Mouse (Mus musculus): ENCODE data around the gene Ostc. TPM values are rescaled to one million over a fixed set of nuclear protein-coding genes. Genes with fewer than 3 reads are reported as not detected.

The Ostc gene
- polyA plus RNA-seq, 1 experiment from 2014 or later, result 345 TPM

- peaks cover 24% of the 10 kb centered on the region for H3K4me1 ChIP-seq
- no peak overlapping the region for H3K4me3 ChIP-seq
- H3K27me3 ChIP-seq (ENCODE audit: low read depth, poor library complexity, severe bottlenecking), result no peaks in the 10 kb centered on the region
- DNase-seq (ENCODE audit: low spot score), result no peak
- H3K27ac ChIP-seq (replicated peaks), result no peak overlapping the region
- H3K36me3 ChIP-seq, result peaks cover 47% of the 10 kb centered on the region
- H3K9me3 ChIP-seq (replicated peaks), result no peaks in the 10 kb centered on the region
- 88% methylated on average over 1 of the region's 1 CpGs for WGBS
Observed at GRCm38 (mm10) chr3:130727036-130727435, 17.8 kb upstream of the Ostc start.

GRCm38 (mm10) chr3:130725718-130726117, 16.5 kb upstream of the Ostc start:
- Histone ChIP-seq H3K4me1 (peaks cover 19% of the 10 kb centered on the region), H3K4me3 (no peak overlapping the region), H3K27me3 (ENCODE audit: low read depth, poor library complexity, severe bottlenecking) (no peaks in the 10 kb centered on the region), H3K9me3 (replicated peaks) (no peaks in the 10 kb centered on the region), H3K36me3 (peaks cover 47% of the 10 kb centered on the region), H3K27ac (replicated peaks) (no peak overlapping the region)
- DNase-seq (ENCODE audit: low spot score), result no peak
- WGBS, result 76% methylated on average over 2 of the region's 2 CpGs

GRCm38 (mm10) chr3:130722733-130723478, 13.7 kb upstream of the Ostc start:
- no peak for DNase-seq (ENCODE audit: low spot score)
- H3K4me1 ChIP-seq, result peaks cover 2% of the 10 kb centered on the region; the same call in 1 of the 2 replicates
- no peaks in the 10 kb centered on the region for H3K9me3 ChIP-seq (replicated peaks)
- H3K4me3 ChIP-seq, result no peak overlapping the region
- H3K36me3 ChIP-seq, result peaks cover 35% of the 10 kb centered on the region
- peak overlapping the region; percentile 46; the same call in 1 of the 2 replicates for H3K27ac ChIP-seq (replicated peaks)
- 88% methylated on average over 11 of the region's 11 CpGs for WGBS
- no peaks in the 10 kb centered on the region for H3K27me3 ChIP-seq (ENCODE audit: low read depth, poor library complexity, severe bottlenecking)

- H3K4me3 ChIP-seq, result no peak overlapping the region
- no peak overlapping the region for H3K27ac ChIP-seq (replicated peaks)
- WGBS, result 88% methylated on average over 4 of the region's 4 CpGs
- DNase-seq (ENCODE audit: low spot score), result no peak
- peaks cover 8% of the 10 kb centered on the region for H3K36me3 ChIP-seq
- H3K4me1 ChIP-seq, result no peaks in the 10 kb centered on the region
- H3K27me3 ChIP-seq (ENCODE audit: low read depth, poor library complexity, severe bottlenecking), result no peaks in the 10 kb centered on the region
- H3K9me3 ChIP-seq (replicated peaks), result no peaks in the 10 kb centered on the region
Observed at GRCm38 (mm10) chr3:130720225-130720624, 11.0 kb upstream of the Ostc start.

- Histone ChIP-seq H3K9me3 (replicated peaks) (no peaks in the 10 kb centered on the region), H3K27ac (replicated peaks) (no peak overlapping the region), H3K4me3 (no peak overlapping the region), H3K36me3 (no peaks in the 10 kb centered on the region), H3K4me1 (0 out of 2 replicates have a peak, but pooled peaks cover 4% of the 10 kb centered on the region), H3K27me3 (ENCODE audit: low read depth, poor library complexity, severe bottlenecking) (no peaks in the 10 kb centered on the region)
- no peak for DNase-seq (ENCODE audit: low spot score)
- 90% methylated on average over 4 of the region's 4 CpGs for WGBS
Observed at GRCm38 (mm10) chr3:130718871-130719270, 9.6 kb upstream of the Ostc start.

DNA sequence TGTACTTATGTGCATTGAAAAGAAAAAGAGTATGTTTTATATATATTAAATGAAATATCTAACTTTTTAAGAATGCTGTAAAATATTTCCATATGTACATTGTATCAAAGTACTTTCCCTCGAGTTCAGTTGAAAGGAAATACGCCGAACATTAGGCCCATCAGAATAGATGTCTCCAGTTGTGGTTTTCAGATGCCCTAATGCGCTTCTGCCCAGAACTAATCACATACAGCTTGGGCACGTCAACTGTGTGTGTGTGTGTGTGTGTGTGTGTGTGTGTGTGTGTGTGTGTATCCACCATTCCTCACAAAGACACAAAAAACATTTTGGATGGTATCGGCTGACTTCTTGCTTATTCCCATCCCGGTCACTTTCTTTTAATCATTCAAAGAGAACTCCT, 7.3 kb upstream of the Ostc start:
- H3K9me3 ChIP-seq (replicated peaks), result no peaks in the 10 kb centered on the region

DNA sequence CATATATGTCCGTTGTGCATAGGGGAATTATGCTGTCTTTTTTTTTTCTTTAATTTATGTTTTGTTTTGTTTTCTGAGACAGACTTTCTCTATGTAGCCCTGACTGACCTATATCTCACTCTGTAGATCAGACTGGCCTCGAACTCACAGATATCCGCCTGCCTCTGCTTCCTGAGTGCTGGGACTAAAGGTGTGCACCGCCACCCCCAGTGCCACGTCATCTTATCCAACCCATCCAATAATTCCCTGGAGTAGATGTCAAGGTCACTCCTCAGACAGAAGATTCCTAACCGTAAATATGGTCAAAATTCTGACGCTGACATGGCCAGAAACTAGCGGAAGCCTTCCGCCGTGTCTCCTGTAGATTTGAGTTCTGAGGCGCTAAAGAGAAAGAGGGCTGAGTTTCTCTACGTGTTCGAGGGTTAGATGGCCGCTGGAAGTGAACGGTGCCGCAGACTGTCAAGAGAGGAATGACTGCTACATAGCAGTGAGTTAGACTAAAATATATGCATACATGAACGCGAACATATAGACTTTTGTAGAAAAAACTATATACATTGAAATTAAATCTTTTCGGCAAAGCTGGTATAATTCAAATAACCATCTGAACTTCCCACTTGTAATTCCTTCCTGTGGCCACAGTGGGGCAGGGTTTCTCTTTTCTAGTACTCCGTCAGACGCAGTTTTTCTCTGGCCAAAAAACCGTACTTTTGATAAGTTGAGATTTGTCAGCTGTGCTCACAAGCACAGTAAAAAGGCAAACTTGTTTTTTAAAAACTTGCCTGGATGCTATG, 5.7 kb upstream of the Ostc start:
- peak; percentile 50 for DNase-seq (ENCODE audit: low spot score)
- WGBS, result 25% methylated on average over 22 of the region's 22 CpGs
- Histone ChIP-seq H3K36me3 (no peaks in the 10 kb centered on the region), H3K27ac (replicated peaks) (no peak overlapping the region), H3K4me3 (peak overlapping the region; percentile 49), H3K4me1 (peaks cover 6% of the 10 kb centered on the region), H3K27me3 (ENCODE audit: low read depth, poor library complexity, severe bottlenecking) (no peaks in the 10 kb centered on the region), H3K9me3 (replicated peaks) (no peaks in the 10 kb centered on the region)

More for the DNA sequence above, 7.3 kb upstream of the Ostc start:
- no peak for DNase-seq (ENCODE audit: low spot score)
- H3K27me3 ChIP-seq (ENCODE audit: low read depth, poor library complexity, severe bottlenecking), result no peaks in the 10 kb centered on the region
- 0 out of 2 replicates have a peak, but pooled peaks cover 4% of the 10 kb centered on the region for H3K4me1 ChIP-seq
- 93% methylated on average over 7 of the region's 7 CpGs for WGBS
- H3K4me3 ChIP-seq, result no peak overlapping the region
- no peaks in the 10 kb centered on the region for H3K36me3 ChIP-seq
- H3K27ac ChIP-seq (replicated peaks), result no peak overlapping the region

DNA sequence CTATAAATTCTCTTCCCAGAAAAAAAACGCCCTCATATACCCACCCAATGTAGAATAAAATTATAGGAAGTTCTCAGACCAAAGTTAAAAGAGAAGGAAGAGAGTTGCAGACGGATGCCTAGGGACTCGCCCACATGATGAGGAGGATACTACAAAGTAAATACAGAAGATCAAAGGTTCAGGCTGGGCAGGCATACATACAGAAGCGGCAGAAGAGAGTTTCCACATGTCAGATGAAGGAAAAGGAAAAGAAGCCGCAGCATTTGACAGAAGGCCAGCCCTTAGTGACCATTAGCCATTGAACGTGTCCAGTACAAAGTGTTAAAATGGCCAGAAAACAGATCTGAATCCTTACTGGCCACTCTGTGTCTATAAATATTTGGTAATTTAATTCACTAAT, 3.6 kb upstream of the Ostc start:
- H3K27me3 ChIP-seq (ENCODE audit: low read depth, poor library complexity, severe bottlenecking), result no peaks in the 10 kb centered on the region
- no peak overlapping the region for H3K27ac ChIP-seq (replicated peaks)
- H3K4me1 ChIP-seq, result peaks cover 16% of the 10 kb centered on the region
- no peak overlapping the region for H3K4me3 ChIP-seq
- no peaks in the 10 kb centered on the region for H3K36me3 ChIP-seq
- 62% methylated on average over 6 of the region's 6 CpGs for WGBS
- no peaks in the 10 kb centered on the region for H3K9me3 ChIP-seq (replicated peaks)
- no peak for DNase-seq (ENCODE audit: low spot score)

- H3K27me3 ChIP-seq (ENCODE audit: low read depth, poor library complexity, severe bottlenecking), result no peaks in the 10 kb centered on the region
- H3K9me3 ChIP-seq (replicated peaks), result no peaks in the 10 kb centered on the region
- no peak for DNase-seq (ENCODE audit: low spot score)
- peaks cover 7% of the 10 kb centered on the region; the same call in 1 of the 2 replicates for H3K36me3 ChIP-seq
- H3K4me1 ChIP-seq, result peaks cover 29% of the 10 kb centered on the region
- WGBS, result 65% methylated on average over 7 of the region's 7 CpGs
- peak overlapping the region; percentile 95 for H3K27ac ChIP-seq (replicated peaks)
- peak overlapping the region; percentile 80 for H3K4me3 ChIP-seq
Observed at GRCm38 (mm10) chr3:130710103-130710502, 859 bp upstream of the Ostc start.

- 3% methylated on average over 5 of the region's 5 CpGs for WGBS
- peaks cover 23% of the 10 kb centered on the region for H3K36me3 ChIP-seq
- H3K27me3 ChIP-seq (ENCODE audit: low read depth, poor library complexity, severe bottlenecking), result no peaks in the 10 kb centered on the region
- H3K9me3 ChIP-seq (replicated peaks), result no peaks in the 10 kb centered on the region
- H3K4me3 ChIP-seq, result peak overlapping the region; percentile 80
- peak overlapping the region; percentile 95 for H3K27ac ChIP-seq (replicated peaks)
- no peak for DNase-seq (ENCODE audit: low spot score)
- peaks cover 25% of the 10 kb centered on the region for H3K4me1 ChIP-seq
Observed at GRCm38 (mm10) chr3:130708529-130708928, 715 bp downstream of the Ostc start.

DNA sequence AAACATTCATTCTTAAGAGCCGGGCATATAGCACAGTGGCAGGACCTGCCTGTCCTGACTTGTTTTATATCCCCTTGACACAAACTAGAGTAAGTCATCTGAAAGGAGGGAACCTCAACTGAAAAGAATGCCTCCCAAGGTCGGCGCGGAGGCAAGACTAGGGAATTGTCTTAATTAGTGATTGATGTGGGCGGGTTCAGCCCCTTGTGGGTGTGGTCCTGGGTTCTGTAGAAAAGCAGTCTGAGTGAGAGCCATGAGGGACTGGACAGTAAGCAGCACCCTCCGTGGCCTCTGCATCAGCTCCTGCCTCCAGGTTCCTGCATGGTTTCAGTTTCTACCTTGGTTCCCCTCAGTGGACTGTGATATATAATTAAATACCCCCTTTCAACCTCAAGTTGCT, 7.0 kb downstream of the Ostc start:
- peaks cover 85% of the 10 kb centered on the region for H3K36me3 ChIP-seq
- peaks cover 7% of the 10 kb centered on the region; the same call in 1 of the 2 replicates for H3K4me1 ChIP-seq
- H3K27me3 ChIP-seq (ENCODE audit: low read depth, poor library complexity, severe bottlenecking), result no peaks in the 10 kb centered on the region
- no peak overlapping the region for H3K4me3 ChIP-seq
- H3K9me3 ChIP-seq (replicated peaks), result no peaks in the 10 kb centered on the region
- DNase-seq (ENCODE audit: low spot score), result no peak
- no peak overlapping the region for H3K27ac ChIP-seq (replicated peaks)
- 90% methylated on average over 6 of the region's 6 CpGs for WGBS

GRCm38 (mm10) chr3:130697622-130698021, 11.6 kb downstream of the Ostc start:
- Histone ChIP-seq H3K36me3 (peaks cover 86% of the 10 kb centered on the region), H3K27me3 (ENCODE audit: low read depth, poor library complexity, severe bottlenecking) (no peaks in the 10 kb centered on the region), H3K4me3 (no peak overlapping the region), H3K4me1 (no peaks in the 10 kb centered on the region), H3K9me3 (replicated peaks) (peaks cover 5% of the 10 kb centered on the region; the same call in 1 of the 2 replicates), H3K27ac (replicated peaks) (no peak overlapping the region)
- 87% methylated on average over 4 of the region's 4 CpGs for WGBS
- no peak for DNase-seq (ENCODE audit: low spot score)

GRCm38 (mm10) chr3:130694705-130695104, 14.5 kb downstream of the Ostc start:
- Histone ChIP-seq H3K4me3 (no peak overlapping the region), H3K27me3 (ENCODE audit: low read depth, poor library complexity, severe bottlenecking) (no peaks in the 10 kb centered on the region), H3K36me3 (peaks cover 56% of the 10 kb centered on the region), H3K4me1 (peaks cover 10% of the 10 kb centered on the region), H3K9me3 (replicated peaks) (peaks cover 5% of the 10 kb centered on the region; the same call in 1 of the 2 replicates), H3K27ac (replicated peaks) (no peak overlapping the region)
- no peak for DNase-seq (ENCODE audit: low spot score)
- 91% methylated on average over 7 of the region's 7 CpGs for WGBS
